Mouse (Mus musculus) forebrain, embryonic 11.5 days (tissue): ENCODE results near the gene Jund. TPM values are rescaled to one million over a fixed set of nuclear protein-coding genes. Genes with fewer than 3 reads are reported as not detected.

Experiments used
- ATAC-seq: fragments of 200-750 bp; cut with Nextera tagmentation; replicated peaks from 2 replicates; pipeline ENCODE4 v1.8.0; 2017; ENCODE audit warnings: moderate TSS enrichment; ENCODE audit not compliant: low FRiP score
- DNase-seq: peaks from one replicate; pipeline ENCODE4 v3.0.0-alpha.2; 2017; ENCODE audit warnings: low spot score
- H3K27ac ChIP-seq: fragments of 300-500 bp; sonication (generic); 2 replicates; pipeline ENCODE4 v1.5.1; 2014; ENCODE audit warnings: low read depth, low read length
- H3K27me3 ChIP-seq: fragments of 300-500 bp; sonication (generic); 2 replicates; pipeline ENCODE4 v1.6.1; 2014; ENCODE audit warnings: mild to moderate bottlenecking, low read length, mixed read lengths; ENCODE audit not compliant: control insufficient read depth, insufficient read depth
- H3K36me3 ChIP-seq: fragments of 300-500 bp; sonication (generic); 2 replicates; pipeline ENCODE4 v1.6.1; 2014; ENCODE audit warnings: mild to moderate bottlenecking, low read length, moderate library complexity, mixed read lengths; ENCODE audit not compliant: control insufficient read depth, insufficient read depth
- H3K4me1 ChIP-seq: fragments of 300-500 bp; sonication (generic); replicated peaks from 2 replicates; pipeline ENCODE4 v1.6.1; 2014; ENCODE audit warnings: low read length, mixed read lengths; ENCODE audit not compliant: control insufficient read depth, insufficient read depth
- H3K4me2 ChIP-seq: fragments of 300-500 bp; sonication (generic); 2 replicates; pipeline ENCODE4 v1.6.1; 2014; ENCODE audit warnings: low read depth, mild to moderate bottlenecking, low read length, moderate library complexity, mixed read lengths; ENCODE audit not compliant: severe bottlenecking
- H3K4me3 ChIP-seq: fragments of 300-500 bp; sonication (generic); 2 replicates; pipeline ENCODE4 v1.5.1; 2014; ENCODE audit warnings: low read depth, low read length
- H3K9ac ChIP-seq: fragments of 300-500 bp; sonication (generic); 2 replicates; pipeline ENCODE4 v1.6.1; 2014; ENCODE audit warnings: low read length
- H3K9me3 ChIP-seq: fragments of 300-500 bp; sonication (generic); 2 replicates; pipeline ENCODE4 v1.6.1; 2016; ENCODE audit warnings: low read length, mixed read lengths; ENCODE audit not compliant: control insufficient read depth
- WGBS: fragments of 180-500 bp; shearing (Covaris S2); extraction: QIAGEN DNeasy Blood & Tissue Kit; methylation state at CpG from one replicate; pipeline ENCODE4 v1.1.7; 2014; 5-methylcytosine and 5-hydroxymethylcytosine counted together
- polyA plus RNA-seq: library from polyadenylated mRNA; unstranded; fragments of >200 nt; fragmentation: Nextera tagmentation; extraction: Ambion mirVana; gene quantifications from 2 replicates; pipeline ENCODE4 v1.2.1, GENCODE M21; 2014

Jund gene
- polyA plus RNA-seq, 1 experiment from 2014 or later = 128 TPM

DNA sequence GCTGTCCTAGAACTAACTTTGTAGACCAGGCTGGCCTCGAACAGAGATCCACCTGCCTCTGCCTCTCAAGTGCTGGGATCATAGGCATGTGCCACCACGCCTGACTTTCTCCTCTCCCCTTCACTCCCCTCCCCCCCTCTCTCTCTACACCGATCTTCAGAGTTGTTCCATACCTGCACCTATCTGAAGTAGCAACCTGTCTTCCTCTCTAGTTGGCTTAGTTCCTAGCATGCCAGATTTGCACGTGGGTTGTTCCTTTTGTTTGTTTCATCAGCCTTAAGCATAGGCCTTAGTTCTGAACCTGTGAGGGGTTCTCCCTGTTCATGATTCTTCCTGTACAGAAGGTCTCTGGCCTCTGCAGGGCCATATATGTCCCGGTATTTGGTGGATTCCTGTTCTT, 39.0 kb downstream of the Jund start:
- no peaks in the 10 kb centered on the region for H3K9me3 ChIP-seq
- H3K4me3 ChIP-seq = no peak overlapping the region
- H3K4me2 ChIP-seq = no peak overlapping the region
- peaks cover 8% of the 10 kb centered on the region for H3K27me3 ChIP-seq
- 67% methylated on average over 5 of the region's 5 CpGs for WGBS
- DNase-seq (peak; percentile 23), ATAC-seq (no peak)
- H3K27ac ChIP-seq = no peak overlapping the region
- H3K36me3 ChIP-seq = no peaks in the 10 kb centered on the region
- no peak overlapping the region for H3K9ac ChIP-seq
- no peaks in the 10 kb centered on the region for H3K4me1 ChIP-seq

DNA sequence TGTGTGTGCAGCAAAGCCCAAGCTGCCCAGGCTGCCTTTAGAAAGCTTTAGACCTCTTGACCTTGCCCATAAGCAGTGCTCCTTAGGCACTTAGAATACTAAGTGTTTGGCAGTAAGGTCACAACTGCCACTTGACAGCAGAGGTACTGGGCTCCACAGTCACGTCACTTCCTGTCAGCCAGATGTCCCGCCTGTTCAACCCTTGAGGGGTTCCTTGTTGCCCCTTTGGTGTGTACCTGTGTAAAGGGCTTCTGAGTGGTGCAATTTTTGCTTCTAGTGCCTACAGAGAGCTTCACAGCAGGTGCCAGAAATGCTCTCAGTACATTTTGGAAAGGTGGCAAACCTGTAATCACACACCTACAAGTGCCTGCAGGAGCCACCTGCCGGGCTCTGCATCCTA, 39.5 kb downstream of the Jund start:
- ATAC-seq = no peak
- H3K9ac ChIP-seq = no peak overlapping the region
- H3K36me3 ChIP-seq = no peaks in the 10 kb centered on the region
- peak; percentile 29 for DNase-seq
- no peaks in the 10 kb centered on the region; the same call in 1 of the 2 replicates for H3K4me1 ChIP-seq
- no peaks in the 10 kb centered on the region for H3K9me3 ChIP-seq
- peaks cover 13% of the 10 kb centered on the region for H3K27me3 ChIP-seq
- 78% methylated on average over 3 of the region's 3 CpGs for WGBS
- no peak overlapping the region for H3K4me3 ChIP-seq
- H3K27ac ChIP-seq = no peak overlapping the region
- H3K4me2 ChIP-seq = no peak overlapping the region

DNA sequence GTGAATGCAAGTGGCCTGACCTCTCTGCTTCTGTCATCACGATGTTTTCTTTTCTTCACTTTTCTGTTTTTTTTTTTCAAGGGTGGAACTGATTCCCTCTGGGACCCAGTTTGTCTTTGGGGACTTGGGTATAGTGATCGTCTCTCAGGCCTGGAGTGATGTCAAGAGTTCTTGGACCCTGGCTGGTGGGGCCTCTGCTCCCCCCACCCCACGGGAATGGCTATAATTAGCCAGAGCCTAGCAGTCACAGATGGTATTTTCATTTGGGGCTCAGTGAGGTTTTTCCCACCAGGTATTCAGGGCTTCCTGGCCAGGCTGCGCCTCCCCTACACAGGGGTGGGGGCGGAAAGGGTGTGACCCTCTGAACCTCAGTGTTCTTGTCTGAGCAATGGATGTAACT, 42.9 kb downstream of the Jund start:
- Histone ChIP-seq H3K4me2 (no peak overlapping the region), H3K4me3 (no peak overlapping the region), H3K27me3 (peaks cover 38% of the 10 kb centered on the region), H3K9me3 (no peaks in the 10 kb centered on the region), H3K9ac (no peak overlapping the region), H3K27ac (no peak overlapping the region), H3K36me3 (no peaks in the 10 kb centered on the region), H3K4me1 (peaks cover 3% of the 10 kb centered on the region; the same call in 1 of the 2 replicates)
- ATAC-seq (no peak), DNase-seq (peak; percentile 32)
- 67% methylated on average over 5 of the region's 5 CpGs for WGBS

DNA sequence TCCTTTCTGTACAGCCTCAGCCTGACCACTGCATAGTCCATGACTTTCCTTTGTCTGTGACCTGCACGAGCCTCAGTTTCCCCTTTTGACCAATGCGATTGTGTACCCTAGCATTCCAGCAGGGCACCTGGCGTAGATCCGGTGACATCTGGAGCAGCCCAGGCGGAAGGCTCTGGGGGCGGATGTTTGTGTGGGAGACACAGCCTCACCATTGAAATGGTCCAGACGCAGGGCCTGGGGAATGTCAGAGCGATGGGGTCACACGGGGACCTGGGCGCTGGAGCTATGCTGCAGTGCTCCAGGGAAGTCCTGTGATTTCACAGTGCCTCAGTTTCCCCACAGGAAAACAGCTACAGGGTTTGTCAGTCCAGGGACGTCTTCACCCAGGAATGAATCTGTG, 43.4 kb downstream of the Jund start:
- 75% methylated on average over 11 of the region's 11 CpGs for WGBS
- Histone ChIP-seq H3K36me3 (no peaks in the 10 kb centered on the region), H3K4me3 (no peak overlapping the region), H3K27ac (no peak overlapping the region), H3K4me2 (no peak overlapping the region), H3K4me1 (peaks cover 3% of the 10 kb centered on the region; the same call in 1 of the 2 replicates), H3K9me3 (no peaks in the 10 kb centered on the region), H3K27me3 (peaks cover 42% of the 10 kb centered on the region), H3K9ac (no peak overlapping the region)
- DNase-seq = peak; percentile 42
- no peak for ATAC-seq

DNA sequence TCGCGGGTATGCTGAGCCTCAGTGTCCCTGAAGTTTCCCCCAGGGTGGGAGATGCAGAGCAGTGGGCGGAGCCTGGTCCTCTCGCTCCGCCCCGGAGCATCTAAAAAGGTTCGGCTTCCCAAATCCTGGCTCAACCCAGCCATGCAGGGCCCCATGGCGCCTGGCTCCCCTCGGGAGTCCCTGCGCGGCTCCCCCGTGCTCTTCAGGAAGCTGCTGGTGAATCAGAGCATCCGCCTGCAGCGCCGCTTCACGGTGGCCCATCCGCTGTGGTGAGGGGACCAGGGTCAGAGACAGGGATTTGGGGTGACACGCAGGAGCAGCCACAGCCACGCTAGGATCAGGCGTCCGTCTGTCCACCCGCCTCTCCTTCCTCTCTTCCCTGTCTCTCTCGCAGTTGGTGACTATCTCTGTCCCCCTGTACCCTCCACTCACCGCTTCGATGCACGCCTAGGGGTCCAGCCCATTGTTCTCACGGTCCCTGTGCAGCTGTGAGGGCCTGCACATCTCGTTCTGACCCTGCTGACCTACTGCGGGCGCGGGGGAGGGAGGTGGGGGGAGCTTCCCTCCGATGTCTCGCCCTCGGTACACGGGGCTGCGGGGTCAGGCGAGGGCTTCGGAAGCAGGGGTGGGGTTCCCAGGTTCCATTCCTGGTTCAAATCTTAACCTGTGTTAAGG, 44.4 kb downstream of the Jund start:
- peak; percentile 56 for DNase-seq
- Histone ChIP-seq H3K27me3 (peaks cover 42% of the 10 kb centered on the region), H3K36me3 (no peaks in the 10 kb centered on the region), H3K4me3 (peak overlapping the region; percentile 9; the same call in 1 of the 2 replicates), H3K4me1 (peaks cover 3% of the 10 kb centered on the region; the same call in 1 of the 2 replicates), H3K9ac (peak overlapping the region; percentile 48; the same call in 1 of the 2 replicates), H3K27ac (no peak overlapping the region), H3K9me3 (no peaks in the 10 kb centered on the region), H3K4me2 (peak overlapping the region; percentile 49)
- WGBS = 1% methylated on average over 38 of the region's 38 CpGs
- no peak for ATAC-seq

DNA sequence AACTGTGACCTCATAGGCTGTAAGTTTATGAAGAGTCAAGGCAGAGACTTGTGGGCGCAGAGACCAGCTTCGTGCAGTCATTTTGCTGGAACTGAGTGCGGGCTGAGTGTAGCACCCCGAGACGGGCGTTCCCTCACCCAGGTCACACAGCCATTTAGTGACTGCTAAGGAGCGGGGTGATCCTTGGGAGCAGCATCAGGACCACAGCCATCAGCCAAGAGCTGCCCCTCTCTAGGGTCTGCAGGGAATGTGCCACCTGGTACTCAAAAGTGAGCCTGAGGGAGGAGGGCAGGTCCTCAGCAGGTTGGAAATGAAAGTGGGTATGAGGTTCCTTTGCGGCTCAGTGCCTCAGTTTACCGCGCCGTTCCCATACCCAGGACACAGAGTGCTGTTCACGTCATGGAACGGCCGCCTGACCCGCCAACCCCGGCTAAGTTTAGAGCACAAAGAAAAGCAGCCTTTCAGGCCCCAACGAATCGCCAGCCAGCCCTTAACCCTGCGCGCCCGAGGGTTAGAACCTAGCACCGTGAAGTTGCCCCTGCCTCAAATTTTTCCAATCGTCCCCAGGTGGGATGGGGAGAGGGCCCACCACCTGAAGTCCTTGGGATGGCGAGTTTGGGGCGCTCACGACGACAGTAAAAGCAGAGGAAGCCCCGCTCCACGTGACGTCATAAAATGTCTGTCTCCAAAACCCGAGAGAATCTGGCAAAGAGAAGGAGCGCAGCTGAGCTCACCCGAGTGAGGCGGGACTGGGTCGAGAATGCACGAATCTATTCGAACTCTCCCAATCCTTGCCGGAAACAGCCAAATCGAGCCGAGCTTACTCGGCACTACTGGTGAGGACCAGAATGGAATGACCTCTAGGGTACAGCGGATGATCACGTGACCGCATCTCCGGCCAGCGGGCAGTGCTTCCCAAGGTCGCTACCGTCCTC, 45.2 kb downstream of the Jund start:
- H3K27me3 ChIP-seq = peaks cover 42% of the 10 kb centered on the region
- no peaks in the 10 kb centered on the region for H3K36me3 ChIP-seq
- H3K9me3 ChIP-seq = no peaks in the 10 kb centered on the region
- peaks cover 3% of the 10 kb centered on the region; the same call in 1 of the 2 replicates for H3K4me1 ChIP-seq
- peak overlapping the region; percentile 49 for H3K4me2 ChIP-seq
- DNase-seq = peak; percentile 63
- 3% methylated on average over 47 of the region's 48 CpGs for WGBS
- peak overlapping the region; percentile 41; the same call in 1 of the 2 replicates for H3K9ac ChIP-seq
- H3K4me3 ChIP-seq = peak overlapping the region; percentile 26
- H3K27ac ChIP-seq = no peak overlapping the region
- ATAC-seq = no peak; the same call in 1 of the 2 replicates

DNA sequence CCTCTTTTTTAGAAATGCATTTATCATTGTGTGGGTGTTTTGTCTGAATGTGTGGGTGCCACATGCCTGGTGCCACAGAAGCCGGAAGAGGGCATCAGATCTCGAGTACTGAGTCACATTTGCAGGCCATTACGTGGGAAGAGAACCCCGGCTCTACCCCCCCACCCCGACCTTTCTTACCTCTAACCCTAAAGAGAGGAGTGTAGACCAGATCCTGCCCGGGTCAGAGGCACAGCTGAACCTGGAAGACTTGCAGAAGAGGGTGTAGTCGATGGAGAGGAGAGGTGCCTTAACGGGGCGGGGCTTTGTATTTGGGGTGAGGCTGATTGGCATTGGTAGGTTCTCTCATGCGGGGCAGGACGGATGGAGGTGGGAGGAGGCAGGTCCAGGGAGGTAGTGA, 46.1 kb downstream of the Jund start:
- ATAC-seq (no peak), DNase-seq (peak; percentile 48)
- Histone ChIP-seq H3K27ac (no peak overlapping the region), H3K27me3 (peaks cover 42% of the 10 kb centered on the region), H3K9ac (no peak overlapping the region), H3K9me3 (no peaks in the 10 kb centered on the region), H3K4me1 (peaks cover 3% of the 10 kb centered on the region; the same call in 1 of the 2 replicates), H3K36me3 (no peaks in the 10 kb centered on the region), H3K4me2 (no peak overlapping the region), H3K4me3 (no peak overlapping the region)
- WGBS = 61% methylated on average over 11 of the region's 11 CpGs

DNA sequence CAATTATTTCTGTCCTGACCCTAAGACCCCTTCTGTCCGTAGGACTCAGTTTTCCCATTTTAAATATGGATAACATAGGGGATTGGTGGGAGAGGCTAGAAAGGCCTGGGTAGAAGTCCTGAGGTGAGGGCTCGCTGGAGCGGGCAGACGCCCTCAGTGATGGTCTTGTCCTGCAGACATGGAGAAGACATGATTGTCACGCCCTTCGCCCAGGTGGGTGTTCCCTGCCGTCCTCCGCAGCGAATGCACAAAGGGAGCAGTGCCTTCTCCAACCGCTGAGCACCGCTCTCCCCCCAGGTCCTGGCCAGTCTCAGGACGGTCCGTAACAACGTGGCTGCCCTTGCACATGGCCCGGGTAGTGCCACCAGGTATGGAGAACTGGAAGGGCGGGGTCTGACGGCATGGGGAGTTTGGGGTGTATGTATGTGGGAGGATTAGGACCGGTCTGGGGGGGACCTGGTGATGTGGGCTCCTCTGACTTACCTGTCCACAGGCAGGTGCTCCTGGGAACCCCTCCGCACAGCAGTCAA, 47.0 kb downstream of the Jund start:
- 58% methylated on average over 19 of the region's 19 CpGs for WGBS
- H3K4me1 ChIP-seq = peaks cover 3% of the 10 kb centered on the region; the same call in 1 of the 2 replicates
- no peak overlapping the region for H3K4me3 ChIP-seq
- ATAC-seq = no peak
- H3K36me3 ChIP-seq = no peaks in the 10 kb centered on the region
- no peak overlapping the region for H3K9ac ChIP-seq
- DNase-seq = peak; percentile 45
- no peaks in the 10 kb centered on the region for H3K9me3 ChIP-seq
- H3K4me2 ChIP-seq = no peak overlapping the region
- H3K27ac ChIP-seq = no peak overlapping the region
- H3K27me3 ChIP-seq = peaks cover 42% of the 10 kb centered on the region
